Mouse (Mus musculus) ES-E14 (cell line): ENCODE results near the gene Dydc1.

Experiments used
- CHD2 ChIP-seq: IDR thresholded peaks from 2 replicates; pipeline ENCODE4 v1.6.1; 2014; ENCODE audit warnings: mild to moderate bottlenecking, low read depth, low read length, inconsistent platforms
- HCFC1 ChIP-seq: IDR thresholded peaks from 2 replicates; pipeline ENCODE4 v1.6.1; 2012; ENCODE audit warnings: low read length, inconsistent platforms, borderline replicate concordance; ENCODE audit not compliant: insufficient read depth
- MAFK ChIP-seq: IDR thresholded peaks from 2 replicates; pipeline ENCODE4 v1.6.1; 2014; ENCODE audit warnings: mild to moderate bottlenecking, low read depth, low read length, inconsistent platforms; ENCODE audit not compliant: insufficient read depth
- ZC3H11A ChIP-seq: IDR thresholded peaks from 2 replicates; pipeline ENCODE4 v1.6.1; 2012; ENCODE audit warnings: low read depth, mild to moderate bottlenecking, inconsistent platforms, low read length, borderline replicate concordance
- ZNF384 ChIP-seq: IDR thresholded peaks from 2 replicates; pipeline ENCODE4 v1.6.1; 2012; ENCODE audit warnings: low read depth, low read length, inconsistent platforms

- no peak for TF ChIP-seq HCFC1
- TF ChIP-seq CHD2 = no peak
- no peak for TF ChIP-seq MAFK
- TF ChIP-seq ZNF384 = no peak
- no peak for TF ChIP-seq ZC3H11A
Measured at GRCm38 (mm10) chr14:41104853-41105444, 32.2 kb downstream of the Dydc1 start, which contains the start of gene Mat1a.
